Mouse (Mus musculus): ENCODE measurements around the gene Acox2.

Acox2 gene

GRCm38 (mm10) chr14:8249206-8249605 lies 9.9 kb downstream of the Acox2 start:
- no peak for DNase-seq (ENCODE audit: low spot score in 2 of 2)

DNA sequence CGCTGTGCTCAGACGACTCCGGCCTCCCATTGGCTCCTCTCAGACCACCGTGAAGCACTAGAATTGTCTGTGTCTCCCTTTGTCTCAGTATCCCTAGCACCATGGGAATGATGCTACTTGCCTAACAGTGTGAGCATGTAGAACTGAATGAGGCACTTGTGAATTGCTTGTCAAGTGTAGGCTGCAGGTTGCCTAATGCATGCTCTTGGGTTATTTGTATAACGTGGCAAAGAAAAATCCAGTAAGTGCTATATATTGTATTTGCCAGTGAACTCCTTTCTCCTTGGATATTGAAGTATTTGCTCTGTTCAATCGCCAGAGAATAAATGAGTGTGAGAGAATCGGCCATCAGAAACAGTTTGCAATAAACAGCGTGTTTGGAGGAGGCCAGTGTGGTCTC lies 12.3 kb downstream of the Acox2 start:
- DNase-seq (ENCODE audit: low spot score in 2 of 2) = no peak

DNA sequence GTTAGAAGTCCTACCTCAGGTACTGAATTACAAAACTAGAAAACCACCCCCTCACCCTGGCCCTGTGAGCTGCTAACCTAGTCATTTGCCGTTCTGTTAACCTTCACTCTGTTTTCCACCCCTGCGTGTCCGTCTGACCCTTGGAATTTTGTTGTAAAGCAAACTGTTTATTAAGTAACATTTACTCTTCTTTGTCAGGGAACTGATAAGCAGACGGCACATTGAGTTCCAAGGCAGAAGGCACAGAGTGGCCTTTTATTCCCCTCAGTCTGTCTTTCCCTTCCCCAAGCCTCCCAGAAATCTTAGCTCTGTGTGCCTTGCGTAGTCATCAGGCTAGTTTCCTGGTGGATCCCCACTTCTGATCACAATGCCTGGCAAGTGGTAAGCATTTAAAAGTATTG lies 14.9 kb downstream of the Acox2 start:
- DNase-seq (ENCODE audit: low spot score in 2 of 2) = no peak

DNA sequence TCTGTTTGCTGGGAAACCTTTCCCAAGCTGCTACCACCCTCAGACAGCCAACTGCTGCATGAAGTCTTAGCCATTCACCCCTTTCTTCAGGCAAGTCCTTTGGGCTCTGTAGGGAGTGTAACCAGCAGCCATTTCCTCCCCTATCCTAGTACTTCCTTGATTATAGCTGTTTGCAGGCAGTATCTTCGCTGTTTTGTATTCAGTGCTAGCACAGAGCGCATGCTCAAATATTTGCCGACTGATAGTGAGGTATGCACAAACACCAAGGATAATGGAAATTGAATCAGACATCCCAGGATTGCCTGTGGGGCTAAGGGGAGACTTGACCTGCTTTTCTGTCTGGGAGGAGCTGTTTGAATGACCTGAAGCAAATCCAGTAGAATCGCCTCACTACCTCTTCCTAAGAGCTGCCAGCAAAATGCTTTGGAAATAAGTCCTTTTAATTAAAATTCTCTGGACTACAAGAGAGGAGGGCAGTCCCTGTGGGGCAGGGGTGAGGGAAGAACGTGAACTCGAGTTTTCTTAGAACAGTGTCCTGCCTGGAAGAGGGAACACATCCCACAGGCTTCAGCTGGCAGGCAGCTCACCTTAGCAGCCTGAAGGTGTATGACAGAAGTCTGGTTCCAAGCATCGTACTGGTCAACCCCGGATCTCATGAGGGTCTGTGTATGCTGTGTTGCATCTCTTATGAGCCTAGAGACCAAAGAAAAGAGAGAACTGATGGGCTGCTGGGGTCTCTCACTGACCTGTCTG lies 15.8 kb downstream of the Acox2 start:
- no peak for DNase-seq (ENCODE audit: low spot score in 2 of 2)

- peak; percentile 55 to 59 for DNase-seq (ENCODE audit: low spot score in 2 of 2)
These were observed 16.7 kb downstream of the Acox2 start for GRCm38 (mm10) chr14:8242388-8242920.

- no peak for DNase-seq (ENCODE audit: low spot score in 2 of 2)
These were observed 17.3 kb downstream of the Acox2 start for GRCm38 (mm10) chr14:8241816-8242215.

DNA sequence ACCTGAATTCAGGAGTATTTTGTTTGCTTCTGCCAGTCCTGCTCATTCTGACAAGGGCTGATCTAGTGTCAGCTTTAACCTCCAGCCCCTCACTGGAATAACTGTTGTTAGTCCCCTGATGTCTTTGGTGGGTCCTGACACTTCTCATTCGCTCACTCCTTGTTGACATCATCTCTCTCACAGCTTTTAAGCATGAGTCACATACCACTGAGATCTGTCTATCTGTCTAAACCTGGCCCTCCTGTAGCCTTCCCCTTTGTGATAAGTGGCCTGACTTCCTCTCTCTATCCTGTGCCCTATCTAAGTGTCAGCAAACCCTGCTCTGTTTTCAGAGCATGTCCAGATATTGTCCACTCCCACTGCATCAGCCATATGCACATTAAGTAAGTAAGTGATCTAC lies 25.9 kb downstream of the Acox2 start:
- DNase-seq (ENCODE audit: low spot score in 2 of 2) = no peak

DNA sequence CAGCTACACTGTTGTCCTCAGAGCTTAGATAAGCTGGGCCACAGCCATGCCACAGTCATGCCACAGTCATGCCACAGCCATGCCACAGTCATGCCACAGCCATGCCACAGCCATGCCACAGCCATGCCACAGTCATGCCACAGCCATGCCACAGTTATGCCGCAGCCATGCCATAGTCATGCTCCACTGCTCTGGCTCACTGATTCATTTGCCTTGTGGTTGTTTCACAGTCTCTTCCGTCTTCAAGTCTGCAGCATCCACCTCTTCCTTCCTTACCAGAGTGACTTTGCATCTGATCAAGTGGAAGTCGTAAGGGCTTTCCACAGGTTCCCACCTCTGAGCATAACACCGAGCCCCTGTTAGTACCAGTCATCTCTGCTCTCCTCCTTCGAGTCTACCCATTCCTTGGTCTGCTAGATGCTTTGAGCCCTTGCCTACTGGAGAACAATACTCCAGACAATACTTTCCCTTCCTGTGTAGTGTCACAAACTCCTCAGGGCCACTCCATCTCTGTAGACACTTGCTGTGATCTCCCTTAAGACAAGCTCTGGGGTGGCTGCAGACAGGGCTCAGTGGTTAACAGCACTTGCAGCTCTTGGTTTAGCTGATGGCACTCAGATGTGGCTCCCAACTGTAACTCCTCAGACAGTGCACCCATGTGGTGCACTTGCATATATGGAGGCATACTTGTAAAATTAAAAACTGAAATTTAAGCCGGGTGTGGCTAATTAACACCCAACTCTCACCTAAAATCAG lies 26.8 kb downstream of the Acox2 start:
- no peak for DNase-seq (ENCODE audit: low spot score in 2 of 2)

DNA sequence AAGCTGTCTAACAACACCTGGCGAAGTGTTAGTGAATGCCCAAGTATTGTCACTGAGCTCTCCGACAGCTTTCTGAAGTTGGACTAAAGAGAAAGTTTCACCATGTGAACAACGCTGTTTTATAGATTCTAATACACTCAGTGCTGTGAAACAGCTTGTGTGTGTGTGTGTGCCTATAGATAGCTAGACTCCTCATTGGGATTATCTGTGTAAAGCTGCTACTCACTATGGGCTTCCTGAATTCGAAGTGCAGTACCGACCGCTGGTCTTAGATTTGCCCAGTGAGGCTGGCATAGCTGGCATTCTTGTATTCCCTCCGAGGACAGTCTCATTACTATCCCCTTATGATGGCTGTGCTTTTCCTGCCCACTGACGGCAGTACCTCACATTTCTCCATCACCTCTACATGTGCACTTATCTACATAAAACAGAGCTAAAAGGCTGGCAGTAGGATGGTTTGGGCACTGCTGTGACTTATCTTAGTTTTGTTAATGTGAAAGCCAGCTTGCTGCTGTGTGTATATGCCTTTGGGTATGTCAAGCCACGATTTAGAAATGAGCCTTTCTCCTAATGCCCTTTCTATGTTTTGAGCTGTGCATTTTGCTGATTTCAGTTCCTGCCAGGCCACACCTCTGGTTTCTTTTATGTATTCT lies 29.7 kb downstream of the Acox2 start:
- no peak for DNase-seq (ENCODE audit: low spot score in 2 of 2)

DNA sequence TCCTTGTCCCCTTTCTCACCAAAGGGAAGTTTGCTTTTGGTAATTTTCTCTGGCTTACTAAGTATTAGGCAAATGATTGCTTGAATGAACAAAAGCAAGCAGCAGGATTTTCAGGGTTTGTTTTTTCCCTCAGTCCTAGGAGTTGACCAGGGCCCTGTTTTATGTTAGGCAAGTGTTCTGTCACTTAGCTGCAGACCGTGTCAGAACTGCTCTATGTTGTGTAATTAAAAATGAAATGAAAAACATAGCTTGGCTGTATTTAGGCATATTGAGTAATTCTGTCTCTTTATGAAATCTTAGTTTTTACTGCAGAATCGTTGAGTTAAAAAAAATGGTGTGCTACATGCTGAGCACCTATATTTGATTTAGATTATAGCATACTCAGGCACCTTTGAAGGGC lies 34.3 kb downstream of the Acox2 start:
- DNase-seq (ENCODE audit: low spot score in 2 of 2) = no peak

DNA sequence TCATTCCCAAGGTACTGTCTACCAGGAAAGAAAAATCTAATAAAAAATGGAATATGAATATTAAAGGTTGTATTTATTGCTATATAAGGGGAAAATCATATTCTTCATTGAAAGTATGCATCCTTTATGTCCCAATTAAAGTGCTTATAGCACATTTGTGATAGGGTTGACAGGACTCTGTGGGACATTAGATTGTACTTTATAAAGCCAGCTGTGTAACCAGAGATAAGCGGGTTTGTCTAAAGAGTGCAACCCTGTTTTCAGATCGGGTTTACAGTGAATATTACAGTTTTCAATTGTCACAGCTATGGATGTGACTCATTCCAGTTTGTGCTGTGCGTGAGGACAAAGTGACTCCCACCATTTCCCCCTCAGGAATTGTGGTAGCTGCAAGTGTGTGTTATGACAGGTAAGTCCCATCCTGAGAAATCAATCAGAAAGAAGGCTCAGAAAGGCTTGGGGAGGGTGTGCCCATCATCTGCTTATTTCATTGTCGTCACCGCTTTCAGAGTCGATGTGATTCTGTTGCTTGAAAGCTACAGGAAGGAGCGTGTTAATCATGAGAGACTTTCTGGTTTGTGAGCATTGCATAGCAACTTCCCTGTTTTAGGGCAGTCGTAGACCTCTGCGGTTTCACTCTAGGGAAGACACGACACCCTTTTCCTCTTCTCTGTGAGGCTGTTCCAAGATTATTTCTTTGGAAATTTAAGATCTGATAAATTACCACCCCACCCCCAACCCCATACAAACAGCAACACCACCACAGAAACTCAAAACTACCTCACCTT lies 35.5 kb downstream of the Acox2 start:
- DNase-seq (ENCODE audit: low spot score in 2 of 2) = no peak

GRCm38 (mm10) chr14:8222561-8222960 lies 36.6 kb downstream of the Acox2 start:
- no peak for DNase-seq (ENCODE audit: low spot score in 2 of 2)

GRCm38 (mm10) chr14:8220912-8221311 lies 38.2 kb downstream of the Acox2 start:
- DNase-seq (ENCODE audit: low spot score in 2 of 2) = no peak

DNA sequence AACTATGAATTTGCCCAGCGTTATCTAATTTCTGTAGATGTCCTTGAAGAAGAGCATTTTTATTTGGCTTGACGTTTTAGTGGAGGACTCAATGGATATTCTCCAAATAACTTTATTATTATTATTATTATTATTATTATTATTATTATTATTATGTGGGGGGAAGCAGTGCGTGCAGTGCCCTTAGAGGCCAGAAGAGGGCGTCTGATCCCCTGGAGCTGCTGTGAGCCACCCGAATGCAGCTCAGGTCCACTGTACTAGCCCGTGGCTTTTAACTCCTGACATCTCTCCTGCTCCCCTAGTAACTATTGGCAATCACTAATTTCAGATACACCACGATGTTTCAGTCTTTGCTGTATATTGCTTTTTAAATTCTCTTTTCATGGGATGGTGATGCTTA lies 38.8 kb downstream of the Acox2 start:
- DNase-seq (ENCODE audit: low spot score in 2 of 2) = no peak

DNA sequence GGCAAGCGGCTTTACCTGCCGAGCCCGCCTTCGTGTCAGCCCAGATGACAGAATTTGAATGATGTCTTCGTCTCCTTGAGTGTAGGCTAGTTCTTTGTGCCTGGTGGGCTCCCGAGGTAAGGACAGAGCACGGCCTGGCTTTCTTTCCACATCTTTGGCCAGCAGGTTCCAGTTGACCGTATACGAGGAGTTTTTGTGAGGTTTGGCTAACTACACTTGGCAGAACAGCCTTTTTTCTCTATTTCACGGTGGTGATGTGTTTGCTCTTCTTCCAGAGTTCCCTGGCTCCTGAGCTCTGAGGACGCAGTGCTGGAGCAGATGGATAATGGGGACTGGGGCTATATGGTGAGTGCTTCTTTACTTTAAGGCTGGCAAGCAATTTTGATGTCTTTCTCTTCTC lies 39.3 kb downstream of the Acox2 start:
- DNase-seq (ENCODE audit: low spot score in 2 of 2) = no peak

GRCm38 (mm10) chr14:8218730-8219380 lies 40.3 kb downstream of the Acox2 start:
- DNase-seq (ENCODE audit: low spot score in 2 of 2) = peak in 1 of 2 experiments; percentile 28

- DNase-seq (ENCODE audit: low spot score in 2 of 2) = no peak
These were observed 40.9 kb downstream of the Acox2 start for GRCm38 (mm10) chr14:8218238-8218637.

DNA sequence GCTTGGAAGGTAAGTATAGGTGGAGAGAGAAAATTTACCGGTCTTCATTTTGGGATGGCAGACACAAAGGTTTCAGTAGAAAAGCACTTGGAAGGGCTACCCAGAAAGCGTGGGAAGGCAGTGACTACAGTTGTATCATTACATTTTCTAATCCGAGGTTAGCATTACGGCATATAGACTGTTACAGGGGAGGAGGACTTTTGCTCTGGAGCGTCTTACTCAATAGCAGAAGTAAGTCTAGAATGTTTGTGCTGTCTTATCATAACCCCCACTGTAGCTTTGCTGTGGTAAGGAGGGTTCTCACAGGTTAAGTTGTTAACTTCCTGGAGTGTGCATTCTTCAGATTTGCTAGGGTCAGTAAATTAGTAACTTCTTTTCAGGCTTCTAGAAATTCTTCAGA lies 43.1 kb downstream of the Acox2 start:
- DNase-seq (ENCODE audit: low spot score in 2 of 2) = no peak

- peak; percentile 33 to 35 for DNase-seq (ENCODE audit: low spot score in 2 of 2)
These were observed 43.9 kb downstream of the Acox2 start for GRCm38 (mm10) chr14:8215208-8215778.

- DNase-seq (ENCODE audit: low spot score in 2 of 2) = peak; percentile 67 to 71
These were observed 44.6 kb downstream of the Acox2 start for GRCm38 (mm10) chr14:8214299-8215207.

Measured in right cerebral cortex, adult 2 months (tissue).